Mouse (Mus musculus) embryonic fibroblast, embryonic 13.5 days (primary cell): ENCODE results near the gene Ctsll3.

Experiments used
- CTCF ChIP-seq: IDR thresholded peaks from 2 replicates; pipeline ENCODE4 v1.5.1; 2011; ENCODE audit warnings: mild to moderate bottlenecking, control low read depth, low read length, moderate library complexity, borderline replicate concordance; ENCODE audit not compliant: insufficient read depth
- POLR2A ChIP-seq: IDR thresholded peaks from 2 replicates; pipeline ENCODE4 v1.6.1; 2011; ENCODE audit warnings: low read depth, mild to moderate bottlenecking, control low read depth, low read length, moderate library complexity

DNA sequence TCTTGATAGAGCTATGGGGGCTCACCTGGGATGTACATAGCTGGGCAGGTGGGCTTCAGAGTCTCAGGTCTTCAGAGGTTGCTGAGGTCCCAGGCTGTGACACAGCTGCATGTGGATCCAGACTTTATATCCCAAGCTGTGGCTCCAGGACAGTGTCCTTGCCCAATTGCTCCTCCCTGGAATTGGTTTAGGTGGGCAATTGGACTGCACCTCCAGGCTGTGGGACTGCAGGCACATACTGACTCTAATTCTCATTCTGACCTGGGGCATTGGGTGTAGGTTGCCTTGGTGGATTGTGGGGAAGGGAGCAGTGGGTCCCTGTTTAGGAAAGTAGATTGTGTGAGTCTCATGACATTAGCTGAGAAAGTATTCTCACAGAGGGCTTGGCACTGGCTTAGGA lies 16.4 kb downstream of the Ctsll3 start, which contains the start of gene BC051665:
- TF ChIP-seq POLR2A = no peak
- TF ChIP-seq CTCF = no peak
